Comparison of ENCODE assay signal across 26 mouse cellular contexts in genomic region chr4:101490320-101490917, GRCm38 (mm10). TPM values are rescaled to one million over a fixed set of nuclear protein-coding genes. Genes with fewer than 3 reads are reported as not detected.
DNase-seq lines count a peak whose midpoint lies in the region; ATAC-seq and TF ChIP-seq lines count a peak whose summit lies in the region.
"Had no signal": no experiment of that assay in that cellular context is flagged by ENCODE, and none has a peak within 500 bp of the region (broad histone marks: within the 10 kb centered on the region; RNA-seq: fewer than 3 reads in every experiment).

No protein-coding gene starts in this region.

- no peak overlapping the region for H3K27ac ChIP-seq in kidney, adult 2 months (ENCODE audit: insufficient read depth, low read depth, low read length)
- no peak overlapping the region for H3K27ac ChIP-seq in lung, embryonic 16.5 days (ENCODE audit: low read length)
- H3K27ac ChIP-seq: embryonic facial prominence, embryonic 15.5 days; limb, embryonic 12.5 days; liver, embryonic 13.5 days; macrophage; midbrain, embryonic 10.5 days; neural tube, embryonic 15.5 days had no signal

- no peaks in the 10 kb centered on the region for H3K9me3 ChIP-seq in lung, embryonic 16.5 days (ENCODE audit: control insufficient read depth, low read length)
- H3K9me3 ChIP-seq: embryonic facial prominence, embryonic 15.5 days; heart, embryonic 12.5 days; limb, embryonic 12.5 days; liver, embryonic 13.5 days; midbrain, embryonic 10.5 days; neural tube, embryonic 15.5 days had no signal

- ATAC-seq in lung, embryonic 16.5 days (ENCODE audit: low read depth): peak; percentile 43
- peak; percentile 65 for ATAC-seq in megakaryocyte progenitor cell, adult 5-6 weeks (replicated peaks; ENCODE audit: poor library complexity)
- ATAC-seq: forebrain, embryonic 14.5 days; hindbrain, embryonic 16.5 days; intestine, embryonic 16.5 days had no signal

- no peak for TF ChIP-seq POLR2A in kidney, adult 2 months (IDR thresholded peaks at IDR 0.05; ENCODE audit: low read depth, low read length)

- H3K4me2 ChIP-seq in lung, embryonic 16.5 days (ENCODE audit: low read depth, low read length): no peak overlapping the region
- H3K4me2 ChIP-seq: embryonic facial prominence, embryonic 15.5 days; heart, embryonic 12.5 days; limb, embryonic 12.5 days; liver, embryonic 13.5 days; neural tube, embryonic 15.5 days had no signal

- H3K36me3 ChIP-seq in kidney, adult 2 months (ENCODE audit: control insufficient read depth, insufficient read depth, low read length): no peaks in the 10 kb centered on the region
- H3K36me3 ChIP-seq in lung, embryonic 16.5 days (ENCODE audit: control insufficient read depth, insufficient read depth, low read length): no peaks in the 10 kb centered on the region
- H3K36me3 ChIP-seq: embryonic facial prominence, embryonic 15.5 days; heart, embryonic 12.5 days; limb, embryonic 12.5 days; liver, embryonic 13.5 days; midbrain, embryonic 10.5 days; neural tube, embryonic 15.5 days had no signal

- peak; percentile 38 for DNase-seq in kidney, adult 2 months
- no peak for DNase-seq in kidney, adult 11 months
- no peak for DNase-seq in lung, postnatal 36 days
- peak; percentile 79 for DNase-seq in adipocyte (ENCODE audit: low spot score)
- DNase-seq in adrenal gland, adult 18-20 months (ENCODE audit: low spot score in 2 of 2): no peak
- DNase-seq: adrenal gland, postnatal 36 days; cerebellum, adult 9-10 months; gastrocnemius, postnatal 10 days; heart, adult 11 months; heart, postnatal 14 days; liver, embryonic 13.5 days; right cerebral cortex, adult 18-20 months; right cerebral cortex, postnatal 4 days; thymus, postnatal 14 days had no signal

- H3K4me3 ChIP-seq in kidney, adult 2 months (ENCODE audit: insufficient read depth, low read depth, low read length): no peak overlapping the region
- no peak overlapping the region for H3K4me3 ChIP-seq in lung, embryonic 16.5 days (ENCODE audit: low read length)
- H3K4me3 ChIP-seq: embryonic facial prominence, embryonic 15.5 days; heart, embryonic 12.5 days; limb, embryonic 12.5 days; liver, embryonic 13.5 days; midbrain, embryonic 10.5 days; neural tube, embryonic 15.5 days had no signal

- H3K27me3 ChIP-seq in kidney, adult 2 months (replicated peaks; ENCODE audit: control insufficient read depth, insufficient read depth, low read length): no peaks in the 10 kb centered on the region
- peaks cover 6% of the 10 kb centered on the region; the same call in 1 of the 2 replicates for H3K27me3 ChIP-seq in lung, embryonic 16.5 days (ENCODE audit: control insufficient read depth, insufficient read depth, low read depth, low read length)
- H3K27me3 ChIP-seq: embryonic facial prominence, embryonic 15.5 days; neural tube, embryonic 15.5 days had no signal

- 77% methylated on average over 8 of the region's 8 CpGs for WGBS in kidney, adult 2 months
- WGBS in lung, embryonic 16.5 days: 72% methylated on average over 8 of the region's 8 CpGs

- TF ChIP-seq CTCF in kidney, adult 2 months (conservative IDR thresholded peaks at IDR 0.05; ENCODE audit: insufficient read depth, insufficient read length, low read depth, low read length): no peak

- no peaks in the 10 kb centered on the region for H3K4me1 ChIP-seq in kidney, adult 2 months (ENCODE audit: control insufficient read depth, insufficient read depth, low read length)
- no peaks in the 10 kb centered on the region for H3K4me1 ChIP-seq in lung, embryonic 16.5 days (replicated peaks; ENCODE audit: control insufficient read depth, insufficient read depth, low read length)
- H3K4me1 ChIP-seq: embryonic facial prominence, embryonic 15.5 days; heart, embryonic 12.5 days; limb, embryonic 12.5 days; liver, embryonic 13.5 days; neural tube, embryonic 15.5 days had no signal

- H3K9ac ChIP-seq in lung, embryonic 16.5 days (ENCODE audit: low read length): no peak overlapping the region
- H3K9ac ChIP-seq: embryonic facial prominence, embryonic 15.5 days; heart, embryonic 12.5 days; limb, embryonic 12.5 days; liver, embryonic 13.5 days; neural tube, embryonic 15.5 days had no signal

RNA-seq across cellular contexts. Expression of gene Dnajc6, which starts 6.0 kb away (rescaled TPM):
- polyA plus RNA-seq in kidney, adult 2 months (2012; rRNA removed): 13.9 and 14.5 TPM in 2 replicates
- polyA plus RNA-seq in lung, embryonic 16.5 days (2015; fragmentation: Nextera tagmentation; extraction: Ambion mirVana): 0.78 and 1.1 TPM in 2 replicates
- 15.7 and 22.1 TPM in 2 replicates for total RNA-seq in megakaryocyte progenitor cell, adult 5-6 weeks (2015)
- total RNA-seq in megakaryocyte progenitor cell, adult 5-6 weeks (2017): 17.6 and 21.6 TPM in 2 replicates
- 1 to 10 TPM; 5.0 to 5.4 TPM for total RNA-seq in adrenal gland, adult 18-20 months (2021)
- polyA plus RNA-seq: C2C12, macrophage had no signal

Comparison
In these comparisons a context has a peak if more than half of its experiments do, and no peak if none do; other contexts are left out.
1. DNase-seq: peak in kidney, adult 2 months (single experiment) and adipocyte (single experiment); none in kidney, adult 11 months (single experiment), lung, postnatal 36 days (single experiment) and adrenal gland, adult 18-20 months (0 of 2).